Mouse (Mus musculus) E14TG2a.4 (cell line): ENCODE data around the gene Nudt14.

Experiments used
- H3K27me3 ChIP-seq: 2 replicates; pipeline ENCODE4 v1.6.1; 2014; ENCODE audit warnings: low read length, control low read depth; ENCODE audit not compliant: insufficient read depth
- H3K36me3 ChIP-seq: 2 replicates; pipeline ENCODE4 v1.6.1; 2014; ENCODE audit warnings: low read length, control low read depth; ENCODE audit not compliant: insufficient read depth
- H3K4me1 ChIP-seq: replicated peaks from 2 replicates; pipeline ENCODE4 v1.6.1; 2014; ENCODE audit warnings: low read depth, low read length, control low read depth
- H3K4me3 ChIP-seq: replicated peaks from 2 replicates; pipeline ENCODE4 v1.5.1; 2014; ENCODE audit warnings: mild to moderate bottlenecking, low read length
- H3K9me3 ChIP-seq: 2 replicates; pipeline ENCODE4 v1.6.1; 2014; ENCODE audit warnings: low read length, control low read depth
- CTCF ChIP-seq: conservative IDR thresholded peaks from 2 replicates; pipeline ENCODE4 v1.5.1; 2014; ENCODE audit warnings: low read length
- NANOG ChIP-seq: IDR thresholded peaks from 2 replicates; pipeline ENCODE4 v1.6.1; 2014; ENCODE audit warnings: borderline replicate concordance, low read length, mixed read lengths
- POU5F1 ChIP-seq: IDR thresholded peaks from 2 replicates; pipeline ENCODE4 v1.6.1; 2014; ENCODE audit warnings: low read length, borderline replicate concordance

Gene Nudt14

GRCm38 (mm10) chr12:112940710-112941109 lies 1.2 kb downstream of the Nudt14 start:
- Histone ChIP-seq H3K9me3 (no peaks in the 10 kb centered on the region), H3K4me1 (peaks cover 55% of the 10 kb centered on the region), H3K27me3 (peaks cover 9% of the 10 kb centered on the region), H3K36me3 (peaks cover 6% of the 10 kb centered on the region), H3K4me3 (peak overlapping the region; percentile 78)
- TF ChIP-seq POU5F1 (no peak), CTCF (no peak), NANOG (no peak)

- Histone ChIP-seq H3K4me1 (peaks cover 51% of the 10 kb centered on the region), H3K4me3 (no peak overlapping the region), H3K27me3 (peaks cover 9% of the 10 kb centered on the region), H3K36me3 (peaks cover 11% of the 10 kb centered on the region), H3K9me3 (no peaks in the 10 kb centered on the region)
- no peak for TF ChIP-seq CTCF
- no peak for TF ChIP-seq POU5F1
- TF ChIP-seq NANOG, result no peak
Observed at GRCm38 (mm10) chr12:112940238-112940637, 1.7 kb downstream of the Nudt14 start.

GRCm38 (mm10) chr12:112938873-112939565 lies 2.9 kb downstream of the Nudt14 start:
- Histone ChIP-seq H3K9me3 (no peaks in the 10 kb centered on the region), H3K36me3 (peaks cover 12% of the 10 kb centered on the region), H3K4me3 (peak overlapping the region; percentile 10; the same call in 1 of the 2 replicates), H3K4me1 (peaks cover 46% of the 10 kb centered on the region), H3K27me3 (peaks cover 9% of the 10 kb centered on the region)
- no peak for TF ChIP-seq POU5F1
- no peak for TF ChIP-seq CTCF
- TF ChIP-seq NANOG, result no peak

- TF ChIP-seq POU5F1 (no peak), CTCF (no peak)
- H3K4me1 ChIP-seq, result peaks cover 48% of the 10 kb centered on the region
- no peaks in the 10 kb centered on the region for H3K9me3 ChIP-seq
- H3K27me3 ChIP-seq, result peaks cover 5% of the 10 kb centered on the region
- H3K36me3 ChIP-seq, result peaks cover 12% of the 10 kb centered on the region
- H3K4me3 ChIP-seq, result peak overlapping the region; percentile 20; the same call in 1 of the 2 replicates
Observed at GRCm38 (mm10) chr12:112938366-112938765, 3.6 kb downstream of the Nudt14 start.

GRCm38 (mm10) chr12:112937906-112938305 lies 4.0 kb downstream of the Nudt14 start:
- H3K9me3 ChIP-seq, result no peaks in the 10 kb centered on the region
- peak overlapping the region; percentile 20; the same call in 1 of the 2 replicates for H3K4me3 ChIP-seq
- H3K4me1 ChIP-seq, result peaks cover 53% of the 10 kb centered on the region
- peaks cover 2% of the 10 kb centered on the region; the same call in 1 of the 2 replicates for H3K27me3 ChIP-seq
- no peak for TF ChIP-seq POU5F1
- no peak for TF ChIP-seq NANOG
- TF ChIP-seq CTCF, result no peak
- H3K36me3 ChIP-seq, result peaks cover 12% of the 10 kb centered on the region

GRCm38 (mm10) chr12:112932647-112933046 lies 9.3 kb downstream of the Nudt14 start:
- TF ChIP-seq CTCF, result no peak
- TF ChIP-seq NANOG, result no peak
- Histone ChIP-seq H3K4me1 (peaks cover 33% of the 10 kb centered on the region), H3K9me3 (no peaks in the 10 kb centered on the region), H3K36me3 (peaks cover 9% of the 10 kb centered on the region), H3K27me3 (peaks cover 38% of the 10 kb centered on the region), H3K4me3 (no peak overlapping the region)

- Histone ChIP-seq H3K36me3 (no peaks in the 10 kb centered on the region; the same call in 1 of the 2 replicates), H3K27me3 (peaks cover 67% of the 10 kb centered on the region), H3K4me3 (peak within 1 kb of the TSS; percentile 82), H3K9me3 (no peaks in the 10 kb centered on the region), H3K4me1 (peaks cover 55% of the 10 kb centered on the region)
- peak; percentile 30; the same call in 1 of the 2 replicates for TF ChIP-seq POU5F1
- TF ChIP-seq NANOG, result no peak
- peak; percentile 69 for TF ChIP-seq CTCF
Observed at GRCm38 (mm10) chr12:112929562-112930352, 12.2 kb downstream of the Nudt14 start, which contains the start of gene Jag2. Gene Jag2 (minus strand): TSS chr12:112929776.

- TF ChIP-seq POU5F1 (no peak), NANOG (no peak), CTCF (no peak)
- Histone ChIP-seq H3K36me3 (no peaks in the 10 kb centered on the region), H3K4me3 (peak overlapping the region; percentile 82), H3K27me3 (peaks cover 71% of the 10 kb centered on the region), H3K9me3 (no peaks in the 10 kb centered on the region), H3K4me1 (peaks cover 66% of the 10 kb centered on the region)
Observed at GRCm38 (mm10) chr12:112928401-112929241, 13.3 kb downstream of the Nudt14 start.
